Mouse (Mus musculus) adrenal gland, adult 18-20 months (tissue): Measurements from ENCODE around the gene Rhov. TPM values are rescaled to one million over a fixed set of nuclear protein-coding genes. Genes with fewer than 3 reads are reported as not detected.

Experiments
- DNase-seq, 2 experiments: peaks; one replicate each; pipeline ENCODE4 v3.0.0; 2021 to 2022; ENCODE audit warnings: low spot score in 2 of 2
- total RNA-seq, 2 experiments: library from RNA; stranded (reverse); gene quantifications; 1 replicate in 1 of 2; 2 replicates in 1 of 2; pipeline ENCODE4 v1.2.3; 2021

The Rhov gene
- total RNA-seq, 2 experiments from 2014 or later = 0.17 to 0.74 TPM

GRCm38 (mm10) chr2:119240075-119240818, 30.8 kb downstream of the Rhov start:
- no peak for DNase-seq

- DNase-seq = no peak
These were observed 32.4 kb downstream of the Rhov start for GRCm38 (mm10) chr2:119238671-119239070.

GRCm38 (mm10) chr2:119237871-119238220, 33.2 kb downstream of the Rhov start:
- peak in 1 of 2 experiments; percentile 17 for DNase-seq

- DNase-seq = peak in 1 of 2 experiments; percentile 30
These were observed 33.7 kb downstream of the Rhov start, which contains the start of gene Spint1 for GRCm38 (mm10) chr2:119237210-119237870. TSS of gene Spint1 (plus strand) at chr2:119237362.

GRCm38 (mm10) chr2:119236682-119237209, 34.3 kb downstream of the Rhov start:
- no peak for DNase-seq

GRCm38 (mm10) chr2:119229775-119230704, 41.0 kb downstream of the Rhov start, which contains the start of gene Ppp1r14d:
TSS of gene Ppp1r14d (minus strand) at chr2:119229906.
- DNase-seq = no peak

Other genes starting within 250 kb of the Rhov start
- gene Ccdc32, start 241.9 kb downstream of the Rhov start, total RNA-seq = 10 to 100 TPM; 16.5 TPM
- gene Rpusd2, start 236.5 kb downstream of the Rhov start, total RNA-seq = 1 to 10 TPM; 4.4 to 5.9 TPM
- under 1 TPM; 0.33 to 0.45 TPM for gene Knl1, start 224.2 kb downstream of the Rhov start, total RNA-seq
- gene Rad51, start 158.5 kb downstream of the Rhov start, total RNA-seq = under 1 TPM; 0.70 to 0.74 TPM
- gene Rmdn3, start 114.2 kb downstream of the Rhov start, total RNA-seq = 100 to 1,000 TPM in 1 of 2 experiments, 10 to 100 TPM in 1; 72.4 to 101 TPM
- 10 to 100 TPM; 24.3 to 26.0 TPM for gene Gchfr, start 103.5 kb downstream of the Rhov start, total RNA-seq
- under 1 TPM in 1 of 2 experiments, not detected in 1; 0.13 TPM for gene Gm14137, start 96.8 kb downstream of the Rhov start, total RNA-seq
- gene Zfyve19, start 62.7 kb downstream of the Rhov start, total RNA-seq = 10 to 100 TPM; 32.0 to 32.4 TPM
- gene Dnajc17, start 62.5 kb downstream of the Rhov start, total RNA-seq = 10 to 100 TPM; 12.5 to 13.1 TPM
- gene Ppp1r14d, start 41.4 kb downstream of the Rhov start, total RNA-seq = not detected
- 1 to 10 TPM; 1.6 to 2.1 TPM for gene Spint1, start 33.9 kb downstream of the Rhov start, total RNA-seq
- 10 to 100 TPM; 24.0 TPM for gene Vps18, start 17.5 kb upstream of the Rhov start, total RNA-seq
- 10 to 100 TPM in 1 of 2 experiments, 1 to 10 TPM in 1; 9.7 to 10.5 TPM for gene Dll4, start 54.5 kb upstream of the Rhov start, total RNA-seq
- gene Chac1, start 80.0 kb upstream of the Rhov start, total RNA-seq = 10 to 100 TPM in 1 of 2 experiments, 1 to 10 TPM in 1; 3.7 to 13.2 TPM
- 10 to 100 TPM; 20.0 to 22.6 TPM for gene Ino80, start 206.4 kb upstream of the Rhov start, total RNA-seq